Mouse (Mus musculus) heart, postnatal 4 days (tissue): ENCODE measurements around the gene Clca3b. TPM values are rescaled to one million over a fixed set of nuclear protein-coding genes. Genes with fewer than 3 reads are reported as not detected.
A peak's percentile ranks its signal among the peaks of the same experiment; 100 is the strongest.
"Not testable (repeated sequence)": the region's sequence is repeated elsewhere in the genome, so short reads cannot be mapped to it uniquely, and the experiment has no call there.

ENCODE experiments used
- DNase-seq: peaks from one replicate; pipeline ENCODE4 v3.0.0; 2021
- total RNA-seq, 2 experiments: library from RNA; stranded (reverse); gene quantifications; 2 replicates each; pipeline ENCODE4 v1.2.3; 2021

Clca3b gene
- not detected for total RNA-seq

DNA sequence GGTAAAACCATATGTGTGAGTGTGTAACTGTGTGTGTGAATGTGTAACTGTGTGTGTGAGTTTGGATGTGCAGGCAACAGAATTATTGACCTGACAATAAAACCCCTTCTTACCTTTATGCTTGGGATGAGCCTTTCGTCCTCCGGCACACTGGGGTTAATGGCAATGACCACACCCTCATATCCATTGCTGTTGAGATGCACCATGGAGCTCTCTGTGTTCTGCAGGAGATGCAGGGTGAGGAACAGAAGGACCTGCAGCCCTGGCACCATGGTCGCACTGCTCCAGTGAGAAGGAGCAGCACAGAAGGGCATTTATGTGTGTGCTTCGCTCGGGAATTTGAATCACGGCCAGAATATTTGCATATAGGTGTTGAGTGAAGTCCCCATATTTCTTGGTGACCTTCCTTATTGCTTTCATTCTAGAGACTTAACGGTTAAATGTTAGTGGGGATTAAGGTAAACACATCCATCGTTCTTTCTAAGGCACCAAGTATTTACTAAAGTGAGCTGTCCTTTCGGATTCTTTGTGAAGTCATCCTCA, at the start of gene Clca3b:
TSS of gene Clca3b (minus strand) at position 344 of the 543 bp plus-strand sequence.
- not testable (repeated sequence) for DNase-seq

DNA sequence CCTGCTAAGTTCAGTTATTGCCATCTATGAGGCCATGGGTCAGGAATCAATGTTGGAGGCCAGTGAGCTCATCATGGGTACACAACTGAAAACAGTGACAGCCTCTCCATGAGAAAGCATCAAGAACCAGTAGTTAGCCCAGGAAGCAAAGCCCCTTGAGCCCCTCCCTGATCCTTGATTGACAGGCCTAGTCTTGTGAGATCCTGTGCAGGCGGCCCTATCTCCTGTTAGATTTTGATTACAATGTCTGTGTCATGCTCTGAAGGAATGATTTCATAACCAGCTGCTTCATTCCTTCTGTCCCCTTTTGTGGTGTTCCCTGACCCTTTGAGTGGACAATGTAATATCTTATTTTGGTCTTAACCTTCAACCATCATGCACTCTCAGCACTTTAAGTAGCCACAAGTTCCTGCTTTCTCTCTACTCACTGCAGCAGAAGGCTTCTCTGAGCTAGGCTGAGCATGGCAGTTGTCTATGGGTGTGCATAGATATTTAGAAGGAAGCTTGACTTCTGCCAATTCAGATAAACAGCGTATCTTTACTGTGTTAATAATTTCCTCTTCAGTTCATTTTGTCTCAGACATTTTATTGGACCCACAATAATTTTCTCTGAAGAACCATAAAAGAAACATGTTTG, 48.0 kb upstream of the Clca3b start:
- DNase-seq, result no peak

GRCm38 (mm10) chr3:144890246-144890758, 41.1 kb upstream of the Clca3b start:
- DNase-seq, result no peak

DNA sequence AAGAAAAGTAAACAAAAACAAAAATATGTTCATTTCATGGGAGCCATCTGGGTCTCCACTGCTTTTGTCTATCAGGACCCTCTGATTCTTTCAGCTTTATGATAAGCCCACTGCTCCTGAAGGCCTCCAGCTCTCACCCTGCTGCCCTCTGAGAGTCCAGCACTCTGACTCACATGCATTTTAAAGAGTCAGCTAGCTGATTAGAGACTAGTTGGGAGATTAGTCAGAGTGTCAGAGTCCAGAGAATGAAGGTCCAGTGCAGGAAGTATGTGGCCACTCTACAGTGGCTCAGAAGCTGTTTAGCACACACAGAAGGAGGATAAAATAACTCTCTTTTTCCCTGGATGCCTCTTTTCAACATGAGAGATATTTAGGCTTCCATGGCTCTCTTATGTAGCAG, 37.8 kb upstream of the Clca3b start:
- no peak for DNase-seq

GRCm38 (mm10) chr3:144872012-144872411, 22.9 kb upstream of the Clca3b start:
- not testable (repeated sequence) for DNase-seq

DNA sequence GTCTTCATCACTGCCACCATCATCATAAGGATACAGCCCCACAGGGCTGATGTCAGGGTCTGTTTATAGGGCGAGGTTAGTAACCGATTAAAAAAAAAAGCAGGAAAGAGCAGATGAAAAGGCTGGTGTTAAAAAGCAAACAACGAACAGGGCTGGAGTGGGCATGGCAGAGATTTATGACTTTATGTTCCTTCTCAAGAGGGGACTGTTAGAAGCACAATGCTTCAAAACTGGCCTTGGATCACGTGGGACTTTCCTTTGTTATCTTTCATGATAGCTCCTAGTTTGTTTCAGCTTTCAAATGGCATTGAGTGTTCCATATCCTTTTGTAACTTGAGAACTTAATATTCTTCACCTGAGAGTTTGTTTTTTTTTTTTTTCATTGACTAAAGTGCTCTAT, 427 bp upstream of the Clca3b start:
- DNase-seq, result no peak

DNA sequence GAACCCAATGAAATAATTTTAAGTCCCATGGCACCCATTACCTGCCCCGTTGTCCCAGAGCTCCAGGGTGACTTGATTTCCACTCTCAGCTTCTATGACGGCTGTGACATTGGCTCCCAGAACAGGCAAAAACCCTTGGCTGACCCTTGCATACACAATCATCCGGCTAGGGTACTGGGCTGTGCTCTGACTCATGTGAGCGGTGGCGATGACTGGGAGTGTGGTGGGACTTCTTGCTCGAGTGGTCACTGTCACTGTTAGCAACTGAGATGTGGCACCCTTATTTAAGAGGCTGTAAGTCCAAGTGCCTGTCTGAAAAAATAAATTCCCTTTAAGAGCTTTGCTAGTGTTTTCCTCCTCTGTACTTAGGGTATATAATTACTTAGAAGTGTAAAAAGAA, 21.9 kb downstream of the Clca3b start:
- no peak for DNase-seq

DNA sequence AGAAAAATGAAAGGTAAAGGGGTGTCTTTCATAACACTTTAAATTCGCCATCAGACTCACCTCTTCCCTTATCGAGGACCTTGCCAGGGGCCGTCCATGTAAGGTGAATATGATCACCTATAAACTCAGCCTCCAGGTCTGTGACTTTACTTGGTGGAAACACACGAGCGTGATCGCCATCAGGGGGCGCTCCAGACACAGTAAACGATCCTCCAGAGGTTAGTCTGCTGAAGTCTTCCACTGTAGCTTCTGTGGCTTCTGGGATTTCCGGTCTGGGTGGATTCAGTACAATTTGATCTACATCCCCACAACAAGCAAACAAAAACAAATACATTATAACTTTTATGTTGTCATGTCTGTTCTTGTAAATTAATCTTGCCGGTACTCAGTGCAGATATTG, 24.0 kb downstream of the Clca3b start:
- peak; percentile 88 for DNase-seq

GRCm38 (mm10) chr3:144823331-144823730, 25.8 kb downstream of the Clca3b start:
- DNase-seq, result no peak

GRCm38 (mm10) chr3:144820632-144821031, 28.5 kb downstream of the Clca3b start:
- DNase-seq, result no peak

DNA sequence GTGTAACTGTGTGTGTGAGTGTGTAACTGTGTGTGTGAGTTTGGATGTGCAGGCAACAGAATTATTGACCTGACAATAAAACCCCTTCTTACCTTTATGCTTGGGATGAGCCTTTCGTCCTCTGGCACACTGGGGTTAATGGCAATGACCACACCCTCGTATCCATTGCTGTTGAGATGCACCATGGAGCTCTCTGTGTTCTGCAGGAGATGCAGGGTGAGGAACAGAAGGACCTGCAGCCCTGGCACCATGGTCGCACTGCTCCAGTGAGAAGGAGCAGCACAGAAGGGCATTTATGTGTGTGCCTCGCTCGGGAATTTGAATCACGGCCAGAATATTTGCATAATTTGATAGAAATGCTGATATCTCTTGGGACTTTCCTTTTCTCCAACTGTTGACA, 29.9 kb downstream of the Clca3b start, which contains the start of gene Clca3a2:
TSS of gene Clca3a2 (minus strand) at position 276 of the 400 bp plus-strand sequence.
- DNase-seq, result not testable (repeated sequence)

DNA sequence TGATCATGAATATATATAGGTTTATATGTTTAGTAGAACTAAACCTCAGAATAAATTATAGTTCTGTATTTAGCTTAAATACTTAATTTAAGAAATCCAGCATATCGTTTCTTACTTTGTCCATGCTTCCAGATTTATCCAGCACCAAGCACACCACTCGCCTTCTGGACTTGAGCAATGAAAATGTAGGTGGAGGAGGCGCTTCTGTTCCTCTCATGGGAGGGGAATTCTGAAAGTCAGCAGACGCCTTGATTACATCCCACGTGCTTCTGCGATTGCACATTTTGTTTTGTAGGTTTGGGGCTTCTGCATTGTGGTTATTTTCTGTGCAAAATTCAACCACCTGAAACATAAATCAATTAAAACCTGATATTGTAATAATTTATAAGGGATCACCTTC, 35.8 kb downstream of the Clca3b start:
- DNase-seq, result not testable (repeated sequence)

DNA sequence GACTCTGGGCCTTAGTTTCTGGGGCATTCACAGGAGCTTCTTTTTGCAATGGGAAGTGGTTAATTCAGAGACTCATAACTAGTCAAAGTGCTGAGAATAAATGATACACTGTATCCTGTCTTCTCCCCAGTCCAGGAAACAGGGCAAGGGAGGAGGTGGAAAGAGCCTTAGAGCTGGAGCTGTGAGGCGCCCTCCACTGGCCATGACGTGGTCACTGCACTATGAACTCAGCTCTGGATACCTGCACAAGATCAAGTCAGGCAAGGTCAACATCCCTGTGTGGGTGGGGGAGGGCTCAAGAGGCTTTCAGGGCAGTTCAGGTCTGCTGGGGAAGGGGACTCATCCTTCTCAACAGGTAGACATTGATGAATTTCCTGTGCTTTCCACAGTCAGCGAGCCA, 37.3 kb downstream of the Clca3b start:
- DNase-seq, result no peak

GRCm38 (mm10) chr3:144808153-144808925, 40.8 kb downstream of the Clca3b start:
- DNase-seq, result not testable (repeated sequence)

GRCm38 (mm10) chr3:144806626-144807025, 42.5 kb downstream of the Clca3b start:
- DNase-seq, result not testable (repeated sequence)

DNA sequence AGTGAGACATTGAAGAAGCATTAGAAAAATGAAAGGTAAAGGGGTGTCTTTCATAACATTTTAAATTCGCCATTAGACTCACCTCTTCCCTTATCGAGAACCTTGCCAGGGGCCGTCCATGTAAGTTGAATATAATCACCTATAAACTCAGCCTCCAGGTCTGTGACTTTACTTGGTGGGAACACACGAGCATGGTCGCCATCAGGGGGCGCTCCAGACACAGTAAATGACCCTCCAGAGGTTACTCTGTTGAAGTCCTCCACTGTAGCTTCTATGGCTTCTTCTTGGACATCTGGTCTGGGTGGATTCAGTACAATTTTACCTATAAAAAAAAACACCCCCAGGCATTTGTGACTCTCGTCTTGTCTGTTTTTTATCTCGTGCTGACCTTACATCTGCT, 47.3 kb downstream of the Clca3b start:
- DNase-seq, result peak; percentile 37

GRCm38 (mm10) chr3:144785181-144786148, 63.7 kb downstream of the Clca3b start:
- DNase-seq, result no peak

Other genes with a start within 250 kb of the Clca3b start
- 100 to 1,000 TPM; 260 to 261 TPM for gene Sh3glb1, start 129.0 kb downstream of the Clca3b start, total RNA-seq
- 10 to 100 TPM; 11.1 to 12.2 TPM for gene Clca3a1, start 88.4 kb downstream of the Clca3b start, total RNA-seq
- gene Clca3a2, start 29.9 kb downstream of the Clca3b start, total RNA-seq, result 1 to 10 TPM; 1.5 to 2.0 TPM
- gene Clca4b, start 83.2 kb upstream of the Clca3b start, total RNA-seq, result not detected
- gene Clca4a, start 125.7 kb upstream of the Clca3b start, total RNA-seq, result not detected
- gene Clca1, start 183.4 kb upstream of the Clca3b start, total RNA-seq, result not detected